Mouse (Mus musculus) heart, embryonic 10.5 days (tissue): ENCODE data around the gene Rer1. TPM values are rescaled to one million over a fixed set of nuclear protein-coding genes. Genes with fewer than 3 reads are reported as not detected.

Experiments used
- DNase-seq: peaks from one replicate; pipeline ENCODE4 v3.0.0-alpha.2; 2017; ENCODE audit warnings: low spot score
- H3K27ac ChIP-seq: fragments of 300-500 bp; sonication (generic); 2 replicates; pipeline ENCODE4 v1.5.1; 2016; ENCODE audit warnings: mild to moderate bottlenecking
- H3K27me3 ChIP-seq: fragments of 300-500 bp; sonication (generic); 2 replicates; pipeline ENCODE4 v1.6.1; 2016; ENCODE audit warnings: mild to moderate bottlenecking; ENCODE audit not compliant: poor library complexity, insufficient read depth, severe bottlenecking
- H3K36me3 ChIP-seq: fragments of 300-500 bp; sonication (generic); 2 replicates; pipeline ENCODE4 v1.6.1; 2016; ENCODE audit warnings: mild to moderate bottlenecking, moderate library complexity
- H3K4me1 ChIP-seq: fragments of 300-500 bp; sonication (generic); 2 replicates; pipeline ENCODE4 v1.6.1; 2016; ENCODE audit warnings: mild to moderate bottlenecking
- H3K4me3 ChIP-seq: fragments of 300-500 bp; sonication (generic); 2 replicates; pipeline ENCODE4 v1.5.1; 2016; ENCODE audit warnings: mild to moderate bottlenecking, moderate library complexity
- H3K9me3 ChIP-seq: fragments of 300-500 bp; sonication (generic); 2 replicates; pipeline ENCODE4 v1.6.1; 2016; ENCODE audit warnings: mild to moderate bottlenecking, moderate library complexity
- WGBS: fragments of 180-500 bp; shearing (Covaris S2); methylation state at CpG from one replicate; pipeline ENCODE4 v1.1.7; 2016; 5-methylcytosine and 5-hydroxymethylcytosine counted together
- polyA plus RNA-seq: library from polyadenylated mRNA; unstranded; fragments of >200 nt; fragmentation: Nextera tagmentation; extraction: Ambion mirVana; gene quantifications from 2 replicates; pipeline ENCODE4 v1.2.1, GENCODE M21; 2016

Gene Rer1
- polyA plus RNA-seq = 144 and 165 TPM in 2 replicates

- Histone ChIP-seq H3K4me1 (peaks cover 38% of the 10 kb centered on the region), H3K9me3 (no peaks in the 10 kb centered on the region), H3K36me3 (peaks cover 26% of the 10 kb centered on the region), H3K4me3 (peak within 1 kb of the TSS; percentile 97), H3K27me3 (no peaks in the 10 kb centered on the region), H3K27ac (peak within 1 kb of the TSS; percentile 96)
- under 1% methylated on average over 82 of the region's 85 CpGs for WGBS
- DNase-seq = peak; percentile 100
These were observed at the start of gene Rer1, which contains the start of gene Morn1 for GRCm38 (mm10) chr4:155086108-155087024. Gene Rer1, minus strand, starts transcription at chr4:155086382. Gene Morn1, plus strand, starts transcription at chr4:155086577.

GRCm38 (mm10) chr4:155134686-155135172 lies 48.5 kb upstream of the Rer1 start:
- no peaks in the 10 kb centered on the region for H3K36me3 ChIP-seq
- DNase-seq = no peak
- WGBS = 80% methylated on average over 7 of the region's 7 CpGs
- peaks cover 87% of the 10 kb centered on the region for H3K4me1 ChIP-seq
- no peak overlapping the region for H3K4me3 ChIP-seq
- 0 out of 2 replicates have a peak, but pooled peaks cover 3% of the 10 kb centered on the region for H3K27me3 ChIP-seq
- no peaks in the 10 kb centered on the region for H3K9me3 ChIP-seq
- H3K27ac ChIP-seq = peak overlapping the region; percentile 90

- DNase-seq = no peak
- H3K27ac ChIP-seq = peak overlapping the region; percentile 90
- H3K27me3 ChIP-seq = 0 out of 2 replicates have a peak, but pooled peaks cover 3% of the 10 kb centered on the region
- WGBS = 22% methylated on average over 20 of the region's 20 CpGs
- no peaks in the 10 kb centered on the region for H3K36me3 ChIP-seq
- H3K9me3 ChIP-seq = no peaks in the 10 kb centered on the region
- H3K4me3 ChIP-seq = 0 out of 2 replicates have a peak overlapping the region, but pooled peaks have one; percentile 13
- H3K4me1 ChIP-seq = peaks cover 94% of the 10 kb centered on the region
These were observed 47.7 kb upstream of the Rer1 start for GRCm38 (mm10) chr4:155133658-155134417.

- no peak for DNase-seq
- 15% methylated on average over 3 of the region's 3 CpGs for WGBS
- H3K4me1 ChIP-seq = peaks cover 97% of the 10 kb centered on the region
- no peaks in the 10 kb centered on the region for H3K9me3 ChIP-seq
- H3K27ac ChIP-seq = peak overlapping the region; percentile 90
- H3K4me3 ChIP-seq = no peak overlapping the region
- 0 out of 2 replicates have a peak, but pooled peaks cover 3% of the 10 kb centered on the region for H3K27me3 ChIP-seq
- no peaks in the 10 kb centered on the region for H3K36me3 ChIP-seq
These were observed 47.0 kb upstream of the Rer1 start for GRCm38 (mm10) chr4:155133188-155133587.

GRCm38 (mm10) chr4:155130616-155131015 lies 44.4 kb upstream of the Rer1 start:
- H3K4me1 ChIP-seq = peaks cover 92% of the 10 kb centered on the region
- peak overlapping the region; percentile 90 for H3K27ac ChIP-seq
- H3K9me3 ChIP-seq = no peaks in the 10 kb centered on the region
- WGBS = 59% methylated on average over 7 of the region's 7 CpGs
- H3K27me3 ChIP-seq = 0 out of 2 replicates have a peak, but pooled peaks cover 3% of the 10 kb centered on the region
- no peaks in the 10 kb centered on the region for H3K36me3 ChIP-seq
- no peak overlapping the region for H3K4me3 ChIP-seq
- DNase-seq = no peak

GRCm38 (mm10) chr4:155129996-155130395 lies 43.8 kb upstream of the Rer1 start:
- no peaks in the 10 kb centered on the region for H3K9me3 ChIP-seq
- WGBS = 61% methylated on average over 14 of the region's 14 CpGs
- H3K36me3 ChIP-seq = no peaks in the 10 kb centered on the region
- H3K27ac ChIP-seq = peak overlapping the region; percentile 90
- DNase-seq = no peak
- no peak overlapping the region for H3K4me3 ChIP-seq
- H3K4me1 ChIP-seq = peaks cover 92% of the 10 kb centered on the region
- H3K27me3 ChIP-seq = 0 out of 2 replicates have a peak, but pooled peaks cover 3% of the 10 kb centered on the region

GRCm38 (mm10) chr4:155129132-155129917 lies 43.1 kb upstream of the Rer1 start:
- Histone ChIP-seq H3K36me3 (no peaks in the 10 kb centered on the region), H3K9me3 (no peaks in the 10 kb centered on the region), H3K27ac (peak overlapping the region; percentile 90), H3K27me3 (0 out of 2 replicates have a peak, but pooled peaks cover 3% of the 10 kb centered on the region), H3K4me3 (no peak overlapping the region), H3K4me1 (peaks cover 92% of the 10 kb centered on the region)
- no peak for DNase-seq
- 91% methylated on average over 10 of the region's 10 CpGs for WGBS

- peaks cover 91% of the 10 kb centered on the region for H3K4me1 ChIP-seq
- peak overlapping the region; percentile 90 for H3K27ac ChIP-seq
- WGBS = 86% methylated on average over 15 of the region's 15 CpGs
- no peak overlapping the region for H3K4me3 ChIP-seq
- 0 out of 2 replicates have a peak, but pooled peaks cover 3% of the 10 kb centered on the region for H3K27me3 ChIP-seq
- no peaks in the 10 kb centered on the region for H3K36me3 ChIP-seq
- no peak for DNase-seq
- no peaks in the 10 kb centered on the region for H3K9me3 ChIP-seq
These were observed 42.2 kb upstream of the Rer1 start for GRCm38 (mm10) chr4:155128411-155128810.

GRCm38 (mm10) chr4:155126602-155127372 lies 40.6 kb upstream of the Rer1 start:
- Histone ChIP-seq H3K36me3 (no peaks in the 10 kb centered on the region), H3K27me3 (no peaks in the 10 kb centered on the region), H3K4me1 (peaks cover 90% of the 10 kb centered on the region), H3K4me3 (0 out of 2 replicates have a peak overlapping the region, but pooled peaks have one; percentile 9), H3K9me3 (no peaks in the 10 kb centered on the region), H3K27ac (peak overlapping the region; percentile 73)
- DNase-seq = no peak
- 71% methylated on average over 7 of the region's 7 CpGs for WGBS

- DNase-seq = no peak
- Histone ChIP-seq H3K4me1 (peaks cover 90% of the 10 kb centered on the region), H3K4me3 (no peak overlapping the region), H3K27ac (peak overlapping the region; percentile 73; the same call in 1 of the 2 replicates), H3K9me3 (no peaks in the 10 kb centered on the region), H3K36me3 (no peaks in the 10 kb centered on the region), H3K27me3 (no peaks in the 10 kb centered on the region)
- 78% methylated on average over 5 of the region's 5 CpGs for WGBS
These were observed 40.0 kb upstream of the Rer1 start for GRCm38 (mm10) chr4:155126194-155126593.

GRCm38 (mm10) chr4:155125310-155125709 lies 39.1 kb upstream of the Rer1 start:
- 19% methylated on average over 7 of the region's 7 CpGs for WGBS
- Histone ChIP-seq H3K27me3 (no peaks in the 10 kb centered on the region), H3K9me3 (no peaks in the 10 kb centered on the region), H3K4me1 (peaks cover 90% of the 10 kb centered on the region), H3K36me3 (no peaks in the 10 kb centered on the region), H3K27ac (peak overlapping the region; percentile 73; the same call in 1 of the 2 replicates), H3K4me3 (no peak overlapping the region)
- no peak for DNase-seq
